Mouse (Mus musculus) MEL (cell line): ENCODE data around the gene Nid1.

ENCODE experiments used
- CHD2 ChIP-seq: IDR thresholded peaks from 2 replicates; pipeline ENCODE4 v1.6.1; 2011; ENCODE audit warnings: low read length, improper control_type of control experiment
- CTCF ChIP-seq, 3 experiments: IDR thresholded peaks in 2 of 3; conservative IDR thresholded peaks in 1 of 3; 2 replicates each; pipeline ENCODE4 v1.5.1; 2011 to 2012; ENCODE audit warnings: low read length in 3 of 3, low read depth in 2 of 3, mild to moderate bottlenecking in 2 of 3, improper control_type of control experiment in 1 of 3, inconsistent platforms in 1 of 3, mixed read lengths in 1 of 3, moderate library complexity in 1 of 3; ENCODE audit not compliant: control insufficient read depth in 1 of 3, insufficient read depth in 1 of 3, poor library complexity in 1 of 3, severe bottlenecking in 1 of 3
- ELF1 ChIP-seq: IDR thresholded peaks from 2 replicates; pipeline ENCODE4 v1.6.1; 2014; ENCODE audit warnings: low read depth, mild to moderate bottlenecking, inconsistent platforms, low read length, improper control_type of control experiment, moderate library complexity
- MAZ ChIP-seq: IDR thresholded peaks from 2 replicates; pipeline ENCODE4 v1.6.1; 2012; ENCODE audit warnings: low read depth, mild to moderate bottlenecking, inconsistent platforms, low read length, improper control_type of control experiment
- MEF2A ChIP-seq: IDR thresholded peaks from 2 replicates; pipeline ENCODE4 v1.6.1; 2014; ENCODE audit warnings: low read depth, mild to moderate bottlenecking, inconsistent platforms, low read length, improper control_type of control experiment; ENCODE audit not compliant: poor library complexity, insufficient replicate concordance, severe bottlenecking; ENCODE audit errors: extremely low read depth
- POLR2AphosphoS5 ChIP-seq: IDR thresholded peaks from 2 replicates; pipeline ENCODE4 v1.6.1; 2012; ENCODE audit warnings: low read depth, borderline replicate concordance, mild to moderate bottlenecking, inconsistent platforms, low read length, moderate library complexity, mixed read lengths
- SIN3A ChIP-seq: IDR thresholded peaks from 2 replicates; pipeline ENCODE4 v1.6.1; 2012; ENCODE audit warnings: low read length, improper control_type of control experiment, inconsistent platforms
- UBTF ChIP-seq: IDR thresholded peaks from 2 replicates; pipeline ENCODE4 v1.6.1; 2012; ENCODE audit warnings: low read depth, mild to moderate bottlenecking, inconsistent platforms, low read length, improper control_type of control experiment, moderate library complexity, borderline replicate concordance; ENCODE audit not compliant: insufficient read depth
- ZNF384 ChIP-seq: IDR thresholded peaks from 2 replicates; pipeline ENCODE4 v1.6.1; 2012; ENCODE audit warnings: low read depth, mild to moderate bottlenecking, inconsistent platforms, low read length, improper control_type of control experiment

- no peak for TF ChIP-seq UBTF
- TF ChIP-seq CTCF (IDR thresholded peaks at IDR 0.05 in 2 of 3, conservative IDR thresholded peaks at IDR 0.05 in 1 of 3; ENCODE audit: control insufficient read depth in 1 of 3, insufficient read depth in 1 of 3, low read depth in 2 of 3, low read length in 3 of 3, poor library complexity in 1 of 3, severe bottlenecking in 1 of 3): no peak
- no peak for TF ChIP-seq CHD2
- no peak for TF ChIP-seq SIN3A
- TF ChIP-seq MEF2A: no peak
- TF ChIP-seq ELF1: no peak
- TF ChIP-seq MAZ: no peak
- no peak for TF ChIP-seq POLR2AphosphoS5
- TF ChIP-seq ZNF384: no peak
Measured at GRCm38 (mm10) chr13:13481875-13482674, 44.7 kb downstream of the Nid1 start.
